Mouse (Mus musculus) liver, embryonic 13.5 days (tissue): Measurements from ENCODE around the gene Lrig2. TPM values are rescaled to one million over a fixed set of nuclear protein-coding genes. Genes with fewer than 3 reads are reported as not detected.

ENCODE experiments used
- ATAC-seq: fragments of 200-750 bp; cut with Nextera tagmentation; 2 replicates; pipeline ENCODE4 v1.8.0; 2017; ENCODE audit warnings: low read depth, mild to moderate bottlenecking, moderate number of reproducible peaks, moderate library complexity
- DNase-seq: peaks from one replicate; pipeline ENCODE4 v3.0.0; 2022
- H3K27ac ChIP-seq: fragments of 300-500 bp; sonication (generic); 2 replicates; pipeline ENCODE4 v1.5.1; 2015; ENCODE audit warnings: moderate library complexity, mild to moderate bottlenecking, inconsistent platforms
- H3K27me3 ChIP-seq: fragments of 300-500 bp; sonication (generic); 2 replicates; pipeline ENCODE4 v1.6.1; 2015; ENCODE audit warnings: mild to moderate bottlenecking, inconsistent platforms
- H3K36me3 ChIP-seq: fragments of 300-500 bp; sonication (generic); 2 replicates; pipeline ENCODE4 v1.6.1; 2015; ENCODE audit warnings: mild to moderate bottlenecking, inconsistent platforms
- H3K4me1 ChIP-seq: fragments of 300-500 bp; sonication (generic); replicated peaks from 2 replicates; pipeline ENCODE4 v1.6.1; 2015; ENCODE audit warnings: inconsistent platforms
- H3K4me2 ChIP-seq: fragments of 300-500 bp; sonication (generic); 2 replicates; pipeline ENCODE4 v1.6.1; 2015; ENCODE audit warnings: inconsistent platforms, mild to moderate bottlenecking, moderate library complexity
- H3K4me3 ChIP-seq: fragments of 300-500 bp; sonication (generic); replicated peaks from 2 replicates; pipeline ENCODE4 v1.5.1; 2015; ENCODE audit warnings: mild to moderate bottlenecking, inconsistent platforms
- H3K9ac ChIP-seq: fragments of 300-500 bp; sonication (generic); 2 replicates; pipeline ENCODE4 v1.6.1; 2015; ENCODE audit warnings: mild to moderate bottlenecking, inconsistent platforms
- H3K9me3 ChIP-seq: fragments of 300-500 bp; sonication (generic); replicated peaks from 2 replicates; pipeline ENCODE4 v1.6.1; 2016; ENCODE audit warnings: inconsistent platforms
- WGBS: fragments of 180-500 bp; shearing (Covaris S2); methylation state at CpG from one replicate; pipeline ENCODE4 v1.1.7; 2015; ENCODE audit not compliant: insufficient replicate concordance; 5-methylcytosine and 5-hydroxymethylcytosine counted together
- polyA plus RNA-seq: library from polyadenylated mRNA; unstranded; fragments of >200 nt; fragmentation: Nextera tagmentation; extraction: Ambion mirVana; gene quantifications from 2 replicates; pipeline ENCODE4 v1.2.1, GENCODE M21; 2015

Gene Lrig2
- polyA plus RNA-seq, 1 experiment from 2014 or later = 2.8 TPM

- Histone ChIP-seq H3K27me3 (no peaks in the 10 kb centered on the region), H3K4me2 (no peak overlapping the region), H3K9ac (no peak overlapping the region), H3K9me3 (no peaks in the 10 kb centered on the region), H3K4me1 (peaks cover 16% of the 10 kb centered on the region; the same call in 1 of the 2 replicates), H3K4me3 (no peak overlapping the region), H3K27ac (no peak overlapping the region), H3K36me3 (no peaks in the 10 kb centered on the region)
- WGBS = 46% methylated on average over 6 of the region's 6 CpGs
- no peak for ATAC-seq
- DNase-seq = no peak
Observed at GRCm38 (mm10) chr3:104445576-104445975, 66.1 kb downstream of the Lrig2 start.

GRCm38 (mm10) chr3:104444946-104445460 is 66.7 kb downstream of the Lrig2 start:
- no peak for DNase-seq
- Histone ChIP-seq H3K36me3 (no peaks in the 10 kb centered on the region), H3K27ac (no peak overlapping the region), H3K27me3 (no peaks in the 10 kb centered on the region), H3K4me1 (peaks cover 16% of the 10 kb centered on the region; the same call in 1 of the 2 replicates), H3K9ac (no peak overlapping the region), H3K9me3 (no peaks in the 10 kb centered on the region), H3K4me3 (no peak overlapping the region), H3K4me2 (no peak overlapping the region)
- WGBS = 50% methylated on average over 3 of the region's 3 CpGs
- no peak for ATAC-seq

GRCm38 (mm10) chr3:104444082-104444481 is 67.6 kb downstream of the Lrig2 start:
- H3K36me3 ChIP-seq = no peaks in the 10 kb centered on the region
- WGBS = 79% methylated on average over 3 of the region's 3 CpGs

DNA sequence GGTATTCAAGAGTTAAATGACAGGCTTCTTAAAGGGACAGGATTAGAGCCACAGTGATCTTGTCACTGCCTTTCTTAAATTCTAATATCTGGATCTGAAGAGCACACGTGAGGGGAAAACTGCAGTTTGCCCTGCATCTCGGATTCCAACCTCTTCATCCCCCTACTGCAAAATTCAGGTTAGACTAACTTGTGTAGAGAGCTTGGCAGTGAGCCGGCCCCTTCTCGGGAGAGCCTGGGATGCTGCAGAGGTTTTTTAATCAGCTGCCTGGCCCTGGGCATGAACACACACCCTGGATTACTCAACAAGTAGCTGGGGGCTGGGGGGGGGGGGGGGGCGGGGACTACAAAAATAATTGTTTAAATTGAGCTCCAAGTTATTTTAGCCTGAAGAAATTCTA is 69.4 kb downstream of the Lrig2 start:
- WGBS = 33% methylated on average over 5 of the region's 5 CpGs
- Histone ChIP-seq H3K4me1 (peaks cover 18% of the 10 kb centered on the region; the same call in 1 of the 2 replicates), H3K9ac (no peak overlapping the region), H3K4me2 (peak overlapping the region; percentile 46; the same call in 1 of the 2 replicates), H3K9me3 (no peaks in the 10 kb centered on the region), H3K27me3 (no peaks in the 10 kb centered on the region), H3K36me3 (no peaks in the 10 kb centered on the region), H3K4me3 (no peak overlapping the region), H3K27ac (no peak overlapping the region)
- DNase-seq = no peak
- ATAC-seq = no peak

More at GRCm38 (mm10) chr3:104444082-104444481, 67.6 kb downstream of the Lrig2 start:
- no peak for ATAC-seq
- no peak for DNase-seq
- Histone ChIP-seq H3K4me1 (peaks cover 18% of the 10 kb centered on the region; the same call in 1 of the 2 replicates), H3K4me2 (no peak overlapping the region), H3K9ac (no peak overlapping the region), H3K9me3 (no peaks in the 10 kb centered on the region), H3K27me3 (no peaks in the 10 kb centered on the region), H3K4me3 (no peak overlapping the region), H3K27ac (no peak overlapping the region)

DNA sequence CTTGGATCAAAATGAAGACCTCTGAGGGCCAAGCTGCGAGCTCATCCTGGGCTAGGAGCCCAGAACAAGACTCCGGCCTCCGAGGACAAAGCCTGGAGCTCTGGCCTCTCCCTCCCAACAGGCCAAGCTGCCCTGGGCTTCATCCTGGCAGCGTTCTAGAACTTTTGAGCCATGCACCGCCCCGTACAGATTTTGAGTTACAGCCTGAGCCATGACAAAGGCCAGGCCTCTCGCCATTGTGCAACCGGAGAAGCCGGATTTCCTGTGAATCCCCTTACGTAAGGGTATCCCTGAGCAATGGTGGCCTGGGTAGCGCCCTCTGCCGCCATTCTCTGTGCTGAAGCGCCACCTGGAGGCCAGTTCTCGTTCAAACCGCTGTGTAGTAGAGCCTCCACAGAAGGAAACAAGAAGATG is 69.8 kb downstream of the Lrig2 start:
- Histone ChIP-seq H3K27me3 (no peaks in the 10 kb centered on the region), H3K36me3 (no peaks in the 10 kb centered on the region), H3K9me3 (no peaks in the 10 kb centered on the region), H3K4me1 (peaks cover 18% of the 10 kb centered on the region; the same call in 1 of the 2 replicates), H3K27ac (peak overlapping the region; percentile 66), H3K9ac (no peak overlapping the region), H3K4me2 (peak overlapping the region; percentile 46), H3K4me3 (peak overlapping the region; percentile 16; the same call in 1 of the 2 replicates)
- ATAC-seq = peak; percentile 75
- DNase-seq = peak; percentile 65
- WGBS = 6% methylated on average over 15 of the region's 15 CpGs

DNA sequence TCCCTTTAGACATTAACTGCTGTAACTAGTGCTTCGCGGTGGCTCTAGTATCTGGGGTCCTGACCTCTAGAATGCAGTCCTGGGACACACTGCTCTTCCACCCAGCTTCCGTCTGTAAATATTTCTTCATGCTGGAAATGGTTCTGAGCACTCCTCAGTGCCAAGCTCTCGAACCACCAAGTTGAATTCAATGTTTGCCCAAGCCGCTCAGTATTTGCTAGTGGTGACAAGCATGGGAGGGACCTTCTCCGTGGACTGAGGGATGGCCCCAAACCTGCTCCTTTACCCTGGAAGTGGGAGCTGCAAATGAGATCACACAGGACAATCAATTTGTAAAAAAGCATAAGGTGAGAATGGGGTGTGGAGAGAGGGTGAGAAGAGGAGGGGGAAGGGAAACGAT is 70.3 kb downstream of the Lrig2 start:
- H3K27ac ChIP-seq = peak overlapping the region; percentile 66
- H3K36me3 ChIP-seq = no peaks in the 10 kb centered on the region
- no peak overlapping the region for H3K9ac ChIP-seq
- ATAC-seq = peak; percentile 39
- H3K4me2 ChIP-seq = peak overlapping the region; percentile 46
- 55% methylated on average over 7 of the region's 7 CpGs for WGBS
- DNase-seq = no peak
- no peaks in the 10 kb centered on the region for H3K9me3 ChIP-seq
- peak overlapping the region; percentile 16; the same call in 1 of the 2 replicates for H3K4me3 ChIP-seq
- H3K27me3 ChIP-seq = no peaks in the 10 kb centered on the region
- peaks cover 18% of the 10 kb centered on the region; the same call in 1 of the 2 replicates for H3K4me1 ChIP-seq

DNA sequence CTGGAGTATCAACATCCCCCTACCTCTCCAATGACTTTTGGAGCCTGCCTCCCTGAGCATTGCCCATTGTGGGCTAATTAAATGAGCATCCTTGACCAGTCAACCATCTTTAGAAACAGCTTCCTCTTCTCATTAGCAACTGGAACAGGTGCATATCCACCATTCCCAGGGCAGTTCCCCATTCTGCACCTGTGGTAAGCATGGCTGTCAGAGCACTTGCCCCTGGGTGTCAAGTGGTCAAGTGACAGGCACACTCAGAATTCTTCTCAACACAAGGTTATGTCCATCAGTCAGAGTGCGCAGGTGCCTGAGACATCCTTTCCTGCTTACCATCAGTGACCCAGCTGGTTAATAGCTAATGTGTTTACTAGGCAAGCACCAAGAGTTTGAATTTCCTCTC is 72.9 kb downstream of the Lrig2 start:
- H3K4me1 ChIP-seq = peaks cover 30% of the 10 kb centered on the region
- H3K4me2 ChIP-seq = no peak overlapping the region
- H3K36me3 ChIP-seq = no peaks in the 10 kb centered on the region
- no peaks in the 10 kb centered on the region for H3K9me3 ChIP-seq
- H3K27ac ChIP-seq = no peak overlapping the region
- H3K4me3 ChIP-seq = no peak overlapping the region
- DNase-seq (no peak), ATAC-seq (no peak)
- no peaks in the 10 kb centered on the region for H3K27me3 ChIP-seq
- no peak overlapping the region for H3K9ac ChIP-seq
- WGBS = 86% methylated on average over 1 of the region's 1 CpGs

- Histone ChIP-seq H3K4me3 (no peak overlapping the region), H3K9ac (no peak overlapping the region), H3K27me3 (no peaks in the 10 kb centered on the region), H3K4me1 (peaks cover 32% of the 10 kb centered on the region), H3K27ac (no peak overlapping the region), H3K4me2 (no peak overlapping the region), H3K36me3 (no peaks in the 10 kb centered on the region), H3K9me3 (no peaks in the 10 kb centered on the region)
- WGBS = 78% methylated on average over 7 of the region's 7 CpGs
- no peak for ATAC-seq
- DNase-seq = no peak
Observed at GRCm38 (mm10) chr3:104437576-104437975, 74.1 kb downstream of the Lrig2 start.

GRCm38 (mm10) chr3:104435947-104436346 is 75.8 kb downstream of the Lrig2 start:
- Histone ChIP-seq H3K9me3 (no peaks in the 10 kb centered on the region), H3K4me1 (peaks cover 18% of the 10 kb centered on the region), H3K4me2 (no peak overlapping the region), H3K36me3 (no peaks in the 10 kb centered on the region), H3K27ac (no peak overlapping the region), H3K9ac (no peak overlapping the region), H3K27me3 (no peaks in the 10 kb centered on the region), H3K4me3 (no peak overlapping the region)
- no peak for ATAC-seq
- 75% methylated on average over 3 of the region's 3 CpGs for WGBS
- no peak for DNase-seq

DNA sequence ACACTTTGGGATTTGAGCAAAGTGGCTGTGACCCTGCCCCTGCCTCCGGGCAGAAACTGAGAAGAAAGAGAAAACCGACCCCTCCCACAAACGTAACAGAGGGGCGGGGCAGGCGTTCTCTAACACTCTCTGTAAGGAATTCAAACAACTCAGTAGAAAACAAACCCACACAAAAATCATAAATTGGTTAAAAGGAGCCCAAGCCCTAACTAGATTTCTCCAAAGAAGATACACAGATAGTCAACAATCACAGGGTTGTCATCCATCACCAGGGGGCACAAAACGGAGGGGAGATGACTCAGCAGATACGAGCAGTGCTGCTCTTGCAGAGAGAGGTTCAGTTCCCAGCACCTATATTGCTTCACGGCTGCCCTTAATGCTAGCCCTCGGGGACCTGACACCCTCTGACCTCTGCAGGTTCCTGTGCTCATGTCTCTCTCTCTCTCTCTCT is 77.4 kb downstream of the Lrig2 start:
- Histone ChIP-seq H3K4me3 (peak overlapping the region; percentile 43), H3K4me1 (peaks cover 13% of the 10 kb centered on the region), H3K36me3 (no peaks in the 10 kb centered on the region), H3K4me2 (peak overlapping the region; percentile 56), H3K9me3 (no peaks in the 10 kb centered on the region), H3K27me3 (no peaks in the 10 kb centered on the region), H3K27ac (no peak overlapping the region), H3K9ac (no peak overlapping the region)
- 2% methylated on average over 9 of the region's 9 CpGs for WGBS
- DNase-seq (no peak), ATAC-seq (0 out of 2 replicates have a peak, but pooled peaks have one; percentile 55)

DNA sequence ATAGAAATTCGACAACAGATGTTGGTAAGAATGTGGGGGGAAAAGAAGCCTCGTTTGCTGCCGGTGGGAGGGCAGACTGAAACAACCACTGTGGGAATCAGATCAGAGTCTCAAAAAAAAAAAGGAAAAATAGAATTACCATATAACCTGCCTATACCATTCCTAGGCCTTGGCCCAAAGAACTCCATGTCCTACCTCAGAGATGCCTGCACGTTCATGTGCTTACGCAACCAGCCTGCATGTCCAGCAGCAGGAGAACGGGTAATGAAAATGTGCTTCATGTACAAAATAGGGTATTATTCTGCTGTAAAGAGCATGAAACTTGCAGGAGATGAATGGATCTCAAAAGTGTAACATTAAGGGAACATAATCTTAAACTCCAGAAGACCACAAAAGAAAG is 79.1 kb downstream of the Lrig2 start:
- H3K9ac ChIP-seq = no peak overlapping the region
- no peak for DNase-seq
- no peak for ATAC-seq
- H3K4me1 ChIP-seq = peaks cover 13% of the 10 kb centered on the region
- no peaks in the 10 kb centered on the region for H3K9me3 ChIP-seq
- H3K4me2 ChIP-seq = no peak overlapping the region
- H3K27me3 ChIP-seq = no peaks in the 10 kb centered on the region
- no peak overlapping the region for H3K27ac ChIP-seq
- no peaks in the 10 kb centered on the region for H3K36me3 ChIP-seq
- no peak overlapping the region for H3K4me3 ChIP-seq
- 63% methylated on average over 6 of the region's 6 CpGs for WGBS

- Histone ChIP-seq H3K9ac (no peak overlapping the region), H3K4me1 (peaks cover 13% of the 10 kb centered on the region), H3K4me2 (no peak overlapping the region), H3K27me3 (no peaks in the 10 kb centered on the region), H3K9me3 (no peaks in the 10 kb centered on the region), H3K36me3 (no peaks in the 10 kb centered on the region), H3K27ac (no peak overlapping the region), H3K4me3 (no peak overlapping the region)
- WGBS = 29% methylated on average over 10 of the region's 10 CpGs
- ATAC-seq (no peak), DNase-seq (no peak)
Observed at GRCm38 (mm10) chr3:104431848-104432159, 79.9 kb downstream of the Lrig2 start.
